Mouse (Mus musculus) kidney, postnatal 0 days (tissue): Measurements from ENCODE around the gene Stk10. TPM values are rescaled to one million over a fixed set of nuclear protein-coding genes. Genes with fewer than 3 reads are reported as not detected.
A peak's percentile ranks its signal among the peaks of the same experiment; 100 is the strongest.

Experiments used
- ATAC-seq: fragments of 200-750 bp; cut with Nextera tagmentation; replicated peaks from 2 replicates; pipeline ENCODE4 v1.8.0; 2017; ENCODE audit warnings: low read depth, moderate number of reproducible peaks, moderate TSS enrichment, moderate library complexity; ENCODE audit not compliant: low FRiP score
- DNase-seq: peaks from one replicate; pipeline ENCODE4 v3.0.0-alpha.2; 2016; ENCODE audit warnings: low spot score
- H3K27ac ChIP-seq: fragments of 300-500 bp; sonication (generic); 2 replicates; pipeline ENCODE4 v1.5.1; 2014; ENCODE audit warnings: mild to moderate bottlenecking
- H3K27me3 ChIP-seq: fragments of 300-500 bp; sonication (generic); 2 replicates; pipeline ENCODE4 v1.6.1; 2014; ENCODE audit warnings: low read length, mixed read lengths; ENCODE audit not compliant: insufficient read depth
- H3K36me3 ChIP-seq: fragments of 300-500 bp; sonication (generic); 2 replicates; pipeline ENCODE4 v1.6.1; 2014; ENCODE audit warnings: low read length, mixed read lengths; ENCODE audit not compliant: insufficient read depth
- H3K4me1 ChIP-seq: fragments of 300-500 bp; sonication (generic); replicated peaks from 2 replicates; pipeline ENCODE4 v1.6.1; 2014; ENCODE audit warnings: antibody characterized with exemption, low read length, mixed read lengths; ENCODE audit not compliant: insufficient read depth
- H3K4me2 ChIP-seq: fragments of 300-500 bp; sonication (generic); 2 replicates; pipeline ENCODE4 v1.6.1; 2014; ENCODE audit warnings: mild to moderate bottlenecking, low read length, moderate library complexity, mixed read lengths
- H3K4me3 ChIP-seq: fragments of 300-500 bp; sonication (generic); replicated peaks from 2 replicates; pipeline ENCODE4 v1.5.1; 2014; ENCODE audit warnings: low read depth, low read length
- H3K9ac ChIP-seq: fragments of 300-500 bp; sonication (generic); 2 replicates; pipeline ENCODE4 v1.6.1; 2014; ENCODE audit warnings: low read depth, low read length
- H3K9me3 ChIP-seq: fragments of 300-500 bp; sonication (generic); replicated peaks from 2 replicates; pipeline ENCODE4 v1.6.1; 2016; ENCODE audit warnings: low read length, inconsistent platforms, mixed read lengths
- CTCF ChIP-seq: IDR thresholded peaks from 2 replicates; pipeline ENCODE4 v1.5.1; 2016; ENCODE audit warnings: antibody characterized with exemption, low read depth, mild to moderate bottlenecking, moderate library complexity
- WGBS: fragments of 180-500 bp; shearing (Covaris S2); extraction: QIAGEN DNeasy Blood & Tissue Kit; methylation state at CpG from one replicate; pipeline ENCODE4 v1.1.7; 2014; 5-methylcytosine and 5-hydroxymethylcytosine counted together
- polyA plus RNA-seq: library from polyadenylated mRNA; unstranded; fragments of >200 nt; fragmentation: Nextera tagmentation; extraction: Ambion mirVana; gene quantifications from 2 replicates; pipeline ENCODE4 v1.2.1, GENCODE M21; 2015

Stk10 gene
- polyA plus RNA-seq, 1 experiment from 2014 or later, result 2.4 TPM

GRCm38 (mm10) chr11:32619257-32619816, 86.2 kb downstream of the Stk10 start:
- TF ChIP-seq CTCF, result no peak
- Histone ChIP-seq H3K4me3 (no peak overlapping the region), H3K9me3 (no peaks in the 10 kb centered on the region), H3K36me3 (no peaks in the 10 kb centered on the region), H3K27me3 (no peaks in the 10 kb centered on the region), H3K9ac (no peak overlapping the region), H3K4me2 (no peak overlapping the region), H3K27ac (peak overlapping the region; percentile 72), H3K4me1 (peaks cover 5% of the 10 kb centered on the region; the same call in 1 of the 2 replicates)
- 35% methylated on average over 8 of the region's 8 CpGs for WGBS
- DNase-seq, result peak; percentile 87
- peak; percentile 36; the same call in 1 of the 2 replicates for ATAC-seq

GRCm38 (mm10) chr11:32619866-32620456, 86.9 kb downstream of the Stk10 start:
- no peak overlapping the region for H3K4me3 ChIP-seq
- peaks cover 5% of the 10 kb centered on the region; the same call in 1 of the 2 replicates for H3K4me1 ChIP-seq
- no peaks in the 10 kb centered on the region for H3K9me3 ChIP-seq
- no peak for DNase-seq
- no peak overlapping the region for H3K4me2 ChIP-seq
- no peaks in the 10 kb centered on the region for H3K27me3 ChIP-seq
- H3K36me3 ChIP-seq, result no peaks in the 10 kb centered on the region
- TF ChIP-seq CTCF, result 0 out of 2 replicates have a peak, but pooled peaks have one; percentile 2
- no peak for ATAC-seq
- H3K27ac ChIP-seq, result no peak overlapping the region
- WGBS, result 81% methylated on average over 6 of the region's 6 CpGs
- no peak overlapping the region for H3K9ac ChIP-seq

GRCm38 (mm10) chr11:32621831-32622478, 88.8 kb downstream of the Stk10 start:
- no peak for ATAC-seq
- Histone ChIP-seq H3K4me2 (no peak overlapping the region), H3K4me3 (no peak overlapping the region), H3K27ac (no peak overlapping the region), H3K9me3 (no peaks in the 10 kb centered on the region), H3K9ac (no peak overlapping the region), H3K36me3 (no peaks in the 10 kb centered on the region), H3K4me1 (peaks cover 5% of the 10 kb centered on the region; the same call in 1 of the 2 replicates), H3K27me3 (no peaks in the 10 kb centered on the region)
- TF ChIP-seq CTCF, result no peak
- WGBS, result 75% methylated on average over 12 of the region's 12 CpGs
- DNase-seq, result no peak

- Histone ChIP-seq H3K9ac (no peak overlapping the region), H3K27me3 (no peaks in the 10 kb centered on the region), H3K27ac (no peak overlapping the region), H3K4me3 (no peak overlapping the region), H3K36me3 (no peaks in the 10 kb centered on the region), H3K9me3 (no peaks in the 10 kb centered on the region), H3K4me2 (no peak overlapping the region), H3K4me1 (peaks cover 5% of the 10 kb centered on the region; the same call in 1 of the 2 replicates)
- ATAC-seq (no peak), DNase-seq (no peak)
- TF ChIP-seq CTCF, result no peak
- 77% methylated on average over 13 of the region's 13 CpGs for WGBS
Measured at GRCm38 (mm10) chr11:32622479-32623190, 89.5 kb downstream of the Stk10 start.

- H3K4me1 ChIP-seq, result peaks cover 5% of the 10 kb centered on the region; the same call in 1 of the 2 replicates
- no peak for DNase-seq
- H3K9me3 ChIP-seq, result no peaks in the 10 kb centered on the region
- ATAC-seq, result no peak
- no peak overlapping the region for H3K9ac ChIP-seq
- no peak overlapping the region for H3K27ac ChIP-seq
- no peak for TF ChIP-seq CTCF
- no peaks in the 10 kb centered on the region for H3K36me3 ChIP-seq
- no peaks in the 10 kb centered on the region for H3K27me3 ChIP-seq
- no peak overlapping the region for H3K4me2 ChIP-seq
- 87% methylated on average over 5 of the region's 5 CpGs for WGBS
- no peak overlapping the region for H3K4me3 ChIP-seq
Measured at GRCm38 (mm10) chr11:32623236-32623635, 90.1 kb downstream of the Stk10 start.

- Histone ChIP-seq H3K9ac (no peak overlapping the region), H3K36me3 (no peaks in the 10 kb centered on the region), H3K4me2 (no peak overlapping the region), H3K9me3 (no peaks in the 10 kb centered on the region), H3K27ac (no peak overlapping the region), H3K4me3 (no peak overlapping the region), H3K4me1 (peaks cover 5% of the 10 kb centered on the region; the same call in 1 of the 2 replicates), H3K27me3 (no peaks in the 10 kb centered on the region)
- DNase-seq, result no peak
- ATAC-seq, result no peak
- 89% methylated on average over 6 of the region's 6 CpGs for WGBS
- TF ChIP-seq CTCF, result no peak
Measured at GRCm38 (mm10) chr11:32623912-32624311, 90.8 kb downstream of the Stk10 start.
